ENCODE assay signal across 27 mouse cellular contexts in the genomic region with DNA sequence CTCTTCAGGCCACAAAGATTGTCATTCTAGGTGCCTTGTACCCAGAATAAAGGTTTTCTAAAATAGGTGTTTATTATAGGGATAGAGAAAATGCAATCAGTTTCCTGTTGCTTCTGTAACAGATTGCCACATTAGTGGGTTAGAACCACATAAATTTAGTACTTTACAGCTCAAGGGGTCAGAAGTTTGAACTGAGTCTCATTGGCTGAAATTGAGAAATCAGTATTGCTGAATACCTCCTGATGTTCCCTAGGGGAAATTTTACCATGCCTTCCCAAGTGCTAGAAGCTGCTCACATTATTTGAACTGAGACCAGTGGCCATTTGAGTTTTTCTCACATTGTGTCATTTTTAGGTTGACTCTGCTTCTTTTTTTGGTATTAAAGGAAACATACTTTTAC.
DNase-seq lines count a peak whose midpoint lies in the region; ATAC-seq and TF ChIP-seq lines count a peak whose summit lies in the region.
"Had no signal": no experiment of that assay in that cellular context is flagged by ENCODE, and none has a peak within 500 bp of the region (broad histone marks: within the 10 kb centered on the region; RNA-seq: fewer than 3 reads in every experiment).

No protein-coding gene starts in this region.

- no peak for TF ChIP-seq POLR2A in kidney, adult 2 months (IDR thresholded peaks at IDR 0.05; ENCODE audit: low read depth, low read length)

- no peak for ATAC-seq in kidney, embryonic 15.5 days (replicated peaks; ENCODE audit: low FRiP score)
- ATAC-seq in megakaryocyte progenitor cell, adult 5-6 weeks (replicated peaks; ENCODE audit: poor library complexity), result 0 out of 2 replicates have a peak, but pooled peaks have one; percentile 20
- ATAC-seq: activated CD4-positive, CD25-positive, alpha-beta regulatory T cell, adult 4 months; CD4-positive, CD25-positive, alpha-beta regulatory T cell, adult 4 months; forebrain, embryonic 14.5 days; forebrain, embryonic 16.5 days; Patski had no signal

- H3K4me3 ChIP-seq in kidney, embryonic 15.5 days (replicated peaks), result no peak overlapping the region
- H3K4me3 ChIP-seq in kidney, adult 2 months (ENCODE audit: insufficient read depth, low read depth, low read length), result no peak overlapping the region
- H3K4me3 ChIP-seq: embryonic facial prominence, embryonic 13.5 days; embryonic facial prominence, embryonic 15.5 days; erythroblast, embryonic 14.5 days; forebrain, embryonic 10.5 days; forebrain, embryonic 12.5 days had no signal

- no peak overlapping the region for H3K4me2 ChIP-seq in kidney, embryonic 15.5 days
- H3K4me2 ChIP-seq: embryonic facial prominence, embryonic 13.5 days; embryonic facial prominence, embryonic 15.5 days; forebrain, embryonic 12.5 days had no signal

- no peak for DNase-seq in kidney, adult 2 months
- DNase-seq in heart, postnatal 14 days, result no peak
- DNase-seq in embryo, embryonic 10 days (ENCODE audit: low spot score), result no peak
- DNase-seq: adrenal gland, adult 2 months; adrenal gland, postnatal 10 days; adrenal gland, postnatal 36 days; B cell, adult 2 months; cerebellum, adult 11-12 months; cerebellum, adult 2 months; cerebellum, adult 9-10 months; cerebellum, postnatal 10 days; cerebellum, postnatal 25 days; embryo, embryonic 11 days had no signal

- no peak overlapping the region for H3K9ac ChIP-seq in kidney, embryonic 15.5 days
- H3K9ac ChIP-seq: embryonic facial prominence, embryonic 13.5 days; embryonic facial prominence, embryonic 15.5 days; forebrain, embryonic 12.5 days had no signal

- intact Hi-C loops in heart, postnatal 14 days (cut with DNase I), result no loop called here

- no peaks in the 10 kb centered on the region for H3K36me3 ChIP-seq in kidney, embryonic 15.5 days
- H3K36me3 ChIP-seq in kidney, adult 2 months (ENCODE audit: control insufficient read depth, insufficient read depth, low read length), result no peaks in the 10 kb centered on the region
- H3K36me3 ChIP-seq: embryonic facial prominence, embryonic 13.5 days; embryonic facial prominence, embryonic 15.5 days; forebrain, embryonic 10.5 days; forebrain, embryonic 12.5 days; G1E had no signal

- no peaks in the 10 kb centered on the region for H3K9me3 ChIP-seq in kidney, embryonic 15.5 days (replicated peaks)
- H3K9me3 ChIP-seq: embryonic facial prominence, embryonic 13.5 days; embryonic facial prominence, embryonic 15.5 days; forebrain, embryonic 10.5 days; forebrain, embryonic 12.5 days; G1E had no signal

- no peak for TF ChIP-seq CTCF in kidney, adult 2 months (conservative IDR thresholded peaks at IDR 0.05; ENCODE audit: insufficient read depth, insufficient read length, low read depth, low read length)

- peak overlapping the region; percentile 23; the same call in 1 of the 2 replicates for H3K27ac ChIP-seq in kidney, embryonic 15.5 days
- H3K27ac ChIP-seq in kidney, adult 2 months (ENCODE audit: insufficient read depth, low read depth, low read length), result no peak overlapping the region
- H3K27ac ChIP-seq: embryonic facial prominence, embryonic 13.5 days; embryonic facial prominence, embryonic 15.5 days; forebrain, embryonic 10.5 days; forebrain, embryonic 12.5 days had no signal

- H3K4me1 ChIP-seq in kidney, embryonic 15.5 days, result peaks cover 11% of the 10 kb centered on the region
- no peaks in the 10 kb centered on the region for H3K4me1 ChIP-seq in kidney, adult 2 months (ENCODE audit: control insufficient read depth, insufficient read depth, low read length)
- H3K4me1 ChIP-seq: embryonic facial prominence, embryonic 15.5 days; forebrain, embryonic 12.5 days had no signal

- H3K27me3 ChIP-seq in kidney, embryonic 15.5 days, result no peaks in the 10 kb centered on the region
- no peaks in the 10 kb centered on the region for H3K27me3 ChIP-seq in kidney, adult 2 months (replicated peaks; ENCODE audit: control insufficient read depth, insufficient read depth, low read length)
- H3K27me3 ChIP-seq: CH12.LX; embryonic facial prominence, embryonic 15.5 days; forebrain, embryonic 12.5 days had no signal
